Mouse (Mus musculus) lung, embryonic 14.5 days (tissue): ENCODE data around the gene Zfpl1. TPM values are rescaled to one million over a fixed set of nuclear protein-coding genes. Genes with fewer than 3 reads are reported as not detected.
A peak's percentile ranks its signal among the peaks of the same experiment; 100 is the strongest.

Experiments used
- ATAC-seq: fragments of 200-750 bp; cut with Nextera tagmentation; 2 replicates; pipeline ENCODE4 v1.8.0; 2017; ENCODE audit warnings: mild to moderate bottlenecking, moderate TSS enrichment, moderate library complexity; ENCODE audit not compliant: insufficient read depth
- DNase-seq: peaks from one replicate; pipeline ENCODE4 v3.0.0-alpha.2; 2015
- H3K27ac ChIP-seq: fragments of 300-500 bp; sonication (generic); 2 replicates; pipeline ENCODE4 v1.5.1; 2014; ENCODE audit warnings: low read depth, mild to moderate bottlenecking, moderate library complexity
- H3K27me3 ChIP-seq: fragments of 300-500 bp; sonication (generic); 2 replicates; pipeline ENCODE4 v1.6.1; 2014; ENCODE audit warnings: low read length, control low read depth; ENCODE audit not compliant: insufficient read depth
- H3K36me3 ChIP-seq: fragments of 300-500 bp; sonication (generic); 2 replicates; pipeline ENCODE4 v1.6.1; 2014; ENCODE audit warnings: control low read depth; ENCODE audit not compliant: insufficient read depth
- H3K4me1 ChIP-seq: fragments of 300-500 bp; sonication (generic); 2 replicates; pipeline ENCODE4 v1.6.1; 2014; ENCODE audit warnings: antibody characterized with exemption, control low read depth; ENCODE audit not compliant: insufficient read depth
- H3K4me2 ChIP-seq: fragments of 300-500 bp; sonication (generic); 2 replicates; pipeline ENCODE4 v1.6.1; 2014; ENCODE audit warnings: mild to moderate bottlenecking
- H3K4me3 ChIP-seq: fragments of 300-500 bp; sonication (generic); 2 replicates; pipeline ENCODE4 v1.5.1; 2014; ENCODE audit warnings: low read depth, low read length
- H3K9ac ChIP-seq: fragments of 300-500 bp; sonication (generic); 2 replicates; pipeline ENCODE4 v1.6.1; 2014
- H3K9me3 ChIP-seq: fragments of 300-500 bp; sonication (generic); 2 replicates; pipeline ENCODE4 v1.6.1; 2016; ENCODE audit warnings: low read depth, low read length, control low read depth
- CTCF ChIP-seq: IDR thresholded peaks from 2 replicates; pipeline ENCODE4 v1.5.1; 2016; ENCODE audit warnings: antibody characterized with exemption, low read depth
- WGBS: fragments of 180-500 bp; shearing (Covaris S2); extraction: QIAGEN DNeasy Blood & Tissue Kit; methylation state at CpG from one replicate; pipeline ENCODE4 v1.1.7; 2014; 5-methylcytosine and 5-hydroxymethylcytosine counted together
- polyA plus RNA-seq: library from polyadenylated mRNA; unstranded; fragments of >200 nt; fragmentation: Nextera tagmentation; extraction: Ambion mirVana; gene quantifications from 2 replicates; pipeline ENCODE4 v1.2.1, GENCODE M21; 2014

Zfpl1 gene
- polyA plus RNA-seq, 1 experiment from 2014 or later, result 72.3 TPM

- Histone ChIP-seq H3K9ac (peak overlapping the region; percentile 29), H3K4me3 (peak overlapping the region; percentile 81), H3K4me2 (peak overlapping the region; percentile 85), H3K27ac (no peak overlapping the region), H3K4me1 (peaks cover 13% of the 10 kb centered on the region), H3K27me3 (no peaks in the 10 kb centered on the region), H3K9me3 (no peaks in the 10 kb centered on the region), H3K36me3 (peaks cover 43% of the 10 kb centered on the region)
- ATAC-seq (no peak), DNase-seq (no peak)
- WGBS, result 89% methylated on average over 15 of the region's 15 CpGs
- TF ChIP-seq CTCF, result no peak
Observed at GRCm38 (mm10) chr19:6116113-6116850, 31.5 kb upstream of the Zfpl1 start.

- ATAC-seq (no peak), DNase-seq (no peak)
- Histone ChIP-seq H3K27ac (no peak overlapping the region), H3K4me1 (peaks cover 9% of the 10 kb centered on the region), H3K9ac (no peak overlapping the region), H3K9me3 (no peaks in the 10 kb centered on the region), H3K4me3 (no peak overlapping the region), H3K4me2 (no peak overlapping the region), H3K36me3 (peaks cover 40% of the 10 kb centered on the region), H3K27me3 (no peaks in the 10 kb centered on the region)
- no peak for TF ChIP-seq CTCF
- WGBS, result 28% methylated on average over 6 of the region's 6 CpGs
Observed at GRCm38 (mm10) chr19:6113116-6113515, 28.4 kb upstream of the Zfpl1 start.

- Histone ChIP-seq H3K9me3 (no peaks in the 10 kb centered on the region), H3K4me1 (no peaks in the 10 kb centered on the region), H3K27me3 (no peaks in the 10 kb centered on the region), H3K4me3 (no peak within 1 kb of the TSS), H3K36me3 (no peaks in the 10 kb centered on the region), H3K9ac (no peak within 1 kb of the TSS; the same call in 1 of the 2 replicates), H3K4me2 (no peak within 1 kb of the TSS), H3K27ac (no peak within 1 kb of the TSS)
- TF ChIP-seq CTCF, result no peak
- ATAC-seq (no peak), DNase-seq (no peak)
- WGBS, result 81% methylated on average over 7 of the region's 7 CpGs
Observed at GRCm38 (mm10) chr19:6105586-6105985, 20.8 kb upstream of the Zfpl1 start, which contains the start of gene Naaladl1. Gene Naaladl1, plus strand, starts transcription at chr19:6105782.

GRCm38 (mm10) chr19:6104476-6104875 is 19.7 kb upstream of the Zfpl1 start:
- no peak for TF ChIP-seq CTCF
- Histone ChIP-seq H3K36me3 (no peaks in the 10 kb centered on the region), H3K9me3 (no peaks in the 10 kb centered on the region), H3K9ac (no peak overlapping the region; the same call in 1 of the 2 replicates), H3K4me1 (no peaks in the 10 kb centered on the region), H3K27ac (no peak overlapping the region), H3K4me2 (no peak overlapping the region), H3K27me3 (no peaks in the 10 kb centered on the region), H3K4me3 (no peak overlapping the region)
- ATAC-seq, result no peak
- 69% methylated on average over 4 of the region's 4 CpGs for WGBS
- no peak for DNase-seq

GRCm38 (mm10) chr19:6102169-6102853 is 17.6 kb upstream of the Zfpl1 start:
- no peak overlapping the region for H3K27ac ChIP-seq
- ATAC-seq (no peak), DNase-seq (no peak)
- no peak for TF ChIP-seq CTCF
- 74% methylated on average over 6 of the region's 6 CpGs for WGBS
- H3K4me1 ChIP-seq, result no peaks in the 10 kb centered on the region
- H3K27me3 ChIP-seq, result no peaks in the 10 kb centered on the region
- H3K4me3 ChIP-seq, result no peak overlapping the region
- H3K36me3 ChIP-seq, result 0 out of 2 replicates have a peak, but pooled peaks cover 10% of the 10 kb centered on the region
- H3K9me3 ChIP-seq, result no peaks in the 10 kb centered on the region
- H3K9ac ChIP-seq, result no peak overlapping the region
- H3K4me2 ChIP-seq, result no peak overlapping the region

GRCm38 (mm10) chr19:6101186-6101585 is 16.4 kb upstream of the Zfpl1 start:
- Histone ChIP-seq H3K27me3 (no peaks in the 10 kb centered on the region), H3K4me3 (no peak overlapping the region), H3K36me3 (0 out of 2 replicates have a peak, but pooled peaks cover 10% of the 10 kb centered on the region), H3K9me3 (no peaks in the 10 kb centered on the region), H3K9ac (no peak overlapping the region), H3K4me1 (no peaks in the 10 kb centered on the region), H3K27ac (no peak overlapping the region), H3K4me2 (no peak overlapping the region)
- no peak for ATAC-seq
- 51% methylated on average over 6 of the region's 6 CpGs for WGBS
- no peak for TF ChIP-seq CTCF
- DNase-seq, result no peak

GRCm38 (mm10) chr19:6097847-6098246 is 13.1 kb upstream of the Zfpl1 start:
- no peak overlapping the region for H3K4me2 ChIP-seq
- DNase-seq, result no peak
- H3K4me3 ChIP-seq, result no peak overlapping the region
- no peaks in the 10 kb centered on the region for H3K9me3 ChIP-seq
- no peak for ATAC-seq
- H3K36me3 ChIP-seq, result peaks cover 34% of the 10 kb centered on the region
- no peak overlapping the region for H3K9ac ChIP-seq
- no peaks in the 10 kb centered on the region for H3K27me3 ChIP-seq
- TF ChIP-seq CTCF, result no peak
- no peaks in the 10 kb centered on the region for H3K4me1 ChIP-seq
- WGBS, result 69% methylated on average over 3 of the region's 3 CpGs
- no peak overlapping the region for H3K27ac ChIP-seq
